In genomic region chr4:83056496-83056895, GRCm38 (mm10) we compare ENCODE assay signal across 29 mouse cellular contexts. TPM values are rescaled to one million over a fixed set of nuclear protein-coding genes. Genes with fewer than 3 reads are reported as not detected.
DNase-seq lines count a peak whose midpoint lies in the region; ATAC-seq and TF ChIP-seq lines count a peak whose summit lies in the region.
"Had no signal": no experiment of that assay in that cellular context is flagged by ENCODE, and none has a peak within 500 bp of the region (broad histone marks: within the 10 kb centered on the region; RNA-seq: fewer than 3 reads in every experiment).

No protein-coding gene starts in this region.

- peak; percentile 51 for DNase-seq in left cerebral cortex, postnatal 4 days
- no peak for DNase-seq in left cerebral cortex, adult 11 months (ENCODE audit: low spot score)
- DNase-seq in cerebellum, adult 11-12 months, result peak; percentile 70
- peak; percentile 75 to 82 for DNase-seq in cerebellum, postnatal 10 days
- DNase-seq in limb, embryonic 11.5 days (ENCODE audit: low spot score), result peak; percentile 20
- no peak for DNase-seq in forebrain, postnatal 0 days
- DNase-seq in gastrocnemius, postnatal 14 days, result no peak
- DNase-seq: adrenal gland, adult 2 months; heart, postnatal 10 days; kidney, adult 9 months; kidney, postnatal 14 days; lung, adult 2 months; lung, postnatal 14 days; retina, postnatal 1 day; right cerebral cortex, postnatal 25 days; spleen, adult 18-20 months; thymus, postnatal 14 days had no signal

- no peaks in the 10 kb centered on the region for H3K9me3 ChIP-seq in limb, embryonic 11.5 days (ENCODE audit: control insufficient read depth, low read length)
- no peaks in the 10 kb centered on the region for H3K9me3 ChIP-seq in forebrain, postnatal 0 days (ENCODE audit: low read length)
- H3K9me3 ChIP-seq: embryonic facial prominence, embryonic 12.5 days; limb, embryonic 13.5 days; liver, embryonic 12.5 days; midbrain, embryonic 15.5 days; neural tube, embryonic 13.5 days had no signal

- 96% methylated on average over 6 of the region's 6 CpGs for WGBS in limb, embryonic 11.5 days
- WGBS in forebrain, postnatal 0 days, result 89% methylated on average over 6 of the region's 6 CpGs

- H3K36me3 ChIP-seq in limb, embryonic 11.5 days (ENCODE audit: control insufficient read depth, insufficient read depth, low read length), result no peaks in the 10 kb centered on the region
- no peaks in the 10 kb centered on the region for H3K36me3 ChIP-seq in forebrain, postnatal 0 days (ENCODE audit: insufficient read depth)
- H3K36me3 ChIP-seq: embryonic facial prominence, embryonic 12.5 days; hindbrain, embryonic 10.5 days; limb, embryonic 13.5 days; liver, embryonic 12.5 days; midbrain, embryonic 15.5 days; neural tube, embryonic 13.5 days had no signal

- H3K4me3 ChIP-seq in limb, embryonic 11.5 days (ENCODE audit: low read depth, low read length), result no peak overlapping the region
- no peak overlapping the region for H3K4me3 ChIP-seq in forebrain, postnatal 0 days (ENCODE audit: low read depth, low read length)
- H3K4me3 ChIP-seq: embryonic facial prominence, embryonic 12.5 days; hindbrain, embryonic 10.5 days; limb, embryonic 13.5 days; liver, embryonic 12.5 days; midbrain, embryonic 15.5 days; myocyte; neural tube, embryonic 13.5 days had no signal

- no peak overlapping the region for H3K27ac ChIP-seq in limb, embryonic 11.5 days (replicated peaks; ENCODE audit: low read depth, low read length)
- H3K27ac ChIP-seq in forebrain, postnatal 0 days (ENCODE audit: low read depth, low read length), result no peak overlapping the region
- H3K27ac ChIP-seq: embryonic facial prominence, embryonic 12.5 days; hindbrain, embryonic 10.5 days; limb, embryonic 13.5 days; liver, embryonic 12.5 days; midbrain, embryonic 15.5 days; neural tube, embryonic 13.5 days had no signal

- intact Hi-C loops in left cerebral cortex, postnatal 4 days (cut with DNase I), result no loop called here
- intact Hi-C loops in gastrocnemius, postnatal 14 days (cut with DNase I; ENCODE audit: low total_unique reads), result no loop called here

- no peak for TF ChIP-seq CTCF in forebrain, postnatal 0 days (IDR thresholded peaks at IDR 0.05; ENCODE audit: low read depth)

- peaks cover 14% of the 10 kb centered on the region; the same call in 1 of the 2 replicates for H3K4me1 ChIP-seq in limb, embryonic 11.5 days (ENCODE audit: control insufficient read depth, insufficient read depth, low read length)
- H3K4me1 ChIP-seq in forebrain, postnatal 0 days (ENCODE audit: insufficient read depth), result no peaks in the 10 kb centered on the region

- no peak for ATAC-seq in limb, embryonic 11.5 days (ENCODE audit: insufficient number of reproducible peaks, low FRiP score, low TSS enrichment, low read depth)
- no peak for ATAC-seq in forebrain, postnatal 0 days
- ATAC-seq: forebrain, embryonic 14.5 days; inflammation-experienced regulatory T-cells, adult 6 months; liver, embryonic 12.5 days; midbrain, embryonic 15.5 days had no signal

- H3K4me2 ChIP-seq in limb, embryonic 11.5 days (ENCODE audit: low read depth, severe bottlenecking), result no peak overlapping the region
- H3K4me2 ChIP-seq in forebrain, postnatal 0 days (ENCODE audit: low read depth), result no peak overlapping the region
- H3K4me2 ChIP-seq: embryonic facial prominence, embryonic 12.5 days; heart, embryonic 11.5 days; limb, embryonic 13.5 days; liver, embryonic 12.5 days; midbrain, embryonic 15.5 days; neural tube, embryonic 13.5 days had no signal

- no peak overlapping the region for H3K9ac ChIP-seq in limb, embryonic 11.5 days (ENCODE audit: low read length)
- H3K9ac ChIP-seq in forebrain, postnatal 0 days, result no peak overlapping the region
- H3K9ac ChIP-seq: embryonic facial prominence, embryonic 12.5 days; limb, embryonic 13.5 days; liver, embryonic 12.5 days; midbrain, embryonic 15.5 days; neural tube, embryonic 13.5 days had no signal

- no peaks in the 10 kb centered on the region for H3K27me3 ChIP-seq in limb, embryonic 11.5 days (ENCODE audit: control insufficient read depth, insufficient read depth, low read length)
- H3K27me3 ChIP-seq in forebrain, postnatal 0 days (ENCODE audit: insufficient read depth, low read length), result no peaks in the 10 kb centered on the region; the same call in 1 of the 2 replicates
- H3K27me3 ChIP-seq: embryonic facial prominence, embryonic 12.5 days; limb, embryonic 13.5 days; midbrain, embryonic 15.5 days had no signal

RNA-seq across cellular contexts. Expression of gene Frem1, which starts 4.4 kb away (rescaled TPM):
- 1 to 10 TPM; 3.6 to 4.0 TPM for total RNA-seq in left cerebral cortex, postnatal 4 days (2021)
- 15.1 and 18.0 TPM in 2 replicates for polyA plus RNA-seq in limb, embryonic 11.5 days (2014; fragmentation: Nextera tagmentation; extraction: Ambion mirVana)
- total RNA-seq in forebrain, postnatal 0 days (2014; rRNA removed), result 4.3 and 5.3 TPM in 2 replicates
- 0.97 and 1.2 TPM in 2 replicates for polyA plus RNA-seq in forebrain, postnatal 0 days (2015; fragmentation: Nextera tagmentation; extraction: Ambion mirVana)
- 1 to 10 TPM; 1.8 to 2.3 TPM for total RNA-seq in gastrocnemius, postnatal 14 days (2021)
- total RNA-seq: granulocyte monocyte progenitor cell, adult 5-6 weeks; megakaryocyte, adult 5-6 weeks had no signal
- polyA plus RNA-seq: inflammation-experienced regulatory T-cells, adult 6 months had no signal

Comparison
In these comparisons a context has a peak if more than half of its experiments do, and no peak if none do; other contexts are left out.
1. DNase-seq: peak in left cerebral cortex, postnatal 4 days (single experiment), cerebellum, adult 11-12 months (single experiment), cerebellum, postnatal 10 days (2 of 2) and limb, embryonic 11.5 days (single experiment); none in left cerebral cortex, adult 11 months (single experiment), forebrain, postnatal 0 days (single experiment) and gastrocnemius, postnatal 14 days (single experiment).